ENCODE assay signal across 14 mouse cellular contexts in the genomic region with DNA sequence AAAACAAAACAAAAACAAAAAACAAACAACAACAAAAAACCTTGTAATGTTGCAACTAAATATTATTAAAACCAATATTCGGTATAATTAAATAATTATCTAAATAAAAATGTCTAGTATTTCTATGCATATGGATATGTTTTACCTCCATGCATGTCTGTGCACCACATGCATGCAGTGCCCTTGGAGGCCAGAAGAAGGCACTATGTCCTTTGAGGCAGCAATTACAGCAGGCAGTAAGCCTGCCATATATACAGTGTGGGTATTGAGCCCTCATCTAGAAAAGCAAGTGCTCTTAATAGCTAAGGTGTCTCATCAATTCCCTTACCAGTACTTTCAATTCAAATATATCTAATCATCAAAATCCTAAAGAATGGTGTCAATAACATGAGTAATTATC. TPM values are rescaled to one million over a fixed set of nuclear protein-coding genes. Genes with fewer than 3 reads are reported as not detected.
DNase-seq lines count a peak whose midpoint lies in the region; ATAC-seq and TF ChIP-seq lines count a peak whose summit lies in the region.
"Had no signal": no experiment of that assay in that cellular context is flagged by ENCODE, and none has a peak within 500 bp of the region (broad histone marks: within the 10 kb centered on the region; RNA-seq: fewer than 3 reads in every experiment).

No protein-coding gene starts in this region.

- peak; percentile 31 to 41 (median 33) for TF ChIP-seq CTCF in MEL (IDR thresholded peaks at IDR 0.05 in 2 of 3, conservative IDR thresholded peaks at IDR 0.05 in 1 of 3; ENCODE audit: control insufficient read depth in 1 of 3, insufficient read depth in 1 of 3, low read depth in 2 of 3, low read length in 3 of 3, poor library complexity in 1 of 3, severe bottlenecking in 1 of 3)

- no peaks in the 10 kb centered on the region for H3K36me3 ChIP-seq in liver, embryonic 11.5 days (ENCODE audit: control insufficient read depth, insufficient read depth, low read length)
- H3K36me3 ChIP-seq in MEL (ENCODE audit: control insufficient read depth in 1 of 2, insufficient read depth in 2 of 2, low read length in 2 of 2), result peaks cover 0 to 43% of the 10 kb centered on the region in 2 experiments; a peak in 2 of 4 replicates
- peaks cover 51% of the 10 kb centered on the region for H3K36me3 ChIP-seq in limb, embryonic 10.5 days

- peak; percentile 31 for DNase-seq in CD4-positive, CD25-positive, alpha-beta regulatory T cell, adult 2 months (ENCODE audit: low read depth, low spot score)
- DNase-seq in liver (peak; percentile 19), MEL (ENCODE audit: low read depth, low spot score) (peak; percentile 46)
- DNase-seq in liver, embryonic 11.5 days (ENCODE audit: low spot score), result no peak
- DNase-seq in naive thymus-derived CD4-positive, alpha-beta T cell, adult 2 months (ENCODE audit: low read depth), result peak; percentile 25
- no peak for DNase-seq in limb, embryonic 10.5 days (ENCODE audit: low spot score)
- no peak for DNase-seq in cerebellum, adult 9-10 months
- DNase-seq: cerebellum, postnatal 25 days; heart, postnatal 4 days; kidney, adult 9 months had no signal

- no peak overlapping the region for H3K4me3 ChIP-seq in liver, embryonic 11.5 days (ENCODE audit: low read depth, low read length)
- H3K4me3 ChIP-seq in MEL (ENCODE audit: control insufficient read depth in 1 of 2, insufficient read depth in 1 of 2, low read depth in 2 of 2, low read length in 2 of 2), result no peak overlapping the region
- H3K4me3 ChIP-seq in limb, embryonic 10.5 days, result no peak overlapping the region
- H3K4me3 ChIP-seq: embryonic facial prominence, embryonic 15.5 days; forebrain, embryonic 15.5 days; limb, embryonic 13.5 days had no signal

- no peak for ATAC-seq in CD4-positive, CD25-positive, alpha-beta regulatory T cell, adult 4 months
- ATAC-seq in liver, embryonic 11.5 days (replicated peaks; ENCODE audit: low FRiP score), result no peak
- ATAC-seq: forebrain, embryonic 15.5 days had no signal

- TF ChIP-seq POLR2A in MEL (IDR thresholded peaks at IDR 0.05; ENCODE audit: control insufficient read depth in 1 of 2, insufficient read depth in 1 of 2, low read depth in 1 of 2, low read length in 2 of 2, poor library complexity in 1 of 2), result no peak

- 79% methylated on average over 1 of the region's 1 CpGs for WGBS in liver, embryonic 11.5 days
- 93% methylated on average over 1 of the region's 1 CpGs for WGBS in limb, embryonic 10.5 days

- no peaks in the 10 kb centered on the region for H3K27me3 ChIP-seq in liver, embryonic 11.5 days (replicated peaks; ENCODE audit: control insufficient read depth, insufficient read depth, low read length)
- H3K27me3 ChIP-seq in MEL (ENCODE audit: control insufficient read depth in 1 of 2, insufficient read depth in 2 of 2, low read length in 2 of 2), result no peaks in the 10 kb centered on the region
- no peaks in the 10 kb centered on the region for H3K27me3 ChIP-seq in limb, embryonic 10.5 days (ENCODE audit: low read depth, poor library complexity, severe bottlenecking)
- H3K27me3 ChIP-seq: embryonic facial prominence, embryonic 15.5 days; forebrain, embryonic 15.5 days; limb, embryonic 13.5 days had no signal

- H3K79me2 ChIP-seq in MEL (ENCODE audit: control insufficient read depth, insufficient read depth, low read length, poor library complexity), result 0 out of 2 replicates have a peak, but pooled peaks cover 1% of the 10 kb centered on the region

- no peak overlapping the region for H3K4me2 ChIP-seq in liver, embryonic 11.5 days
- H3K4me2 ChIP-seq: embryonic facial prominence, embryonic 15.5 days; forebrain, embryonic 15.5 days; limb, embryonic 13.5 days had no signal

- no peak for TF ChIP-seq EP300 in MEL (IDR thresholded peaks at IDR 0.05; ENCODE audit: low read depth in 1 of 2, low read length in 2 of 2)

- no peaks in the 10 kb centered on the region for H3K4me1 ChIP-seq in liver, embryonic 11.5 days (replicated peaks; ENCODE audit: control insufficient read depth, insufficient read depth, low read length)
- no peaks in the 10 kb centered on the region for H3K4me1 ChIP-seq in MEL (ENCODE audit: control insufficient read depth in 1 of 2, insufficient read depth in 2 of 2, low read length in 2 of 2)
- H3K4me1 ChIP-seq in limb, embryonic 10.5 days, result no peaks in the 10 kb centered on the region
- H3K4me1 ChIP-seq: embryonic facial prominence, embryonic 15.5 days; forebrain, embryonic 15.5 days; limb, embryonic 13.5 days had no signal

- no peaks in the 10 kb centered on the region for H3K9me3 ChIP-seq in liver, embryonic 11.5 days (ENCODE audit: control insufficient read depth, low read length)
- H3K9me3 ChIP-seq in MEL (replicated peaks; ENCODE audit: insufficient read depth, low read length), result no peaks in the 10 kb centered on the region
- no peaks in the 10 kb centered on the region for H3K9me3 ChIP-seq in limb, embryonic 10.5 days (replicated peaks)
- H3K9me3 ChIP-seq: embryonic facial prominence, embryonic 15.5 days; forebrain, embryonic 15.5 days; limb, embryonic 13.5 days had no signal

- H3K9ac ChIP-seq in liver, embryonic 11.5 days (ENCODE audit: low read depth, low read length), result no peak overlapping the region
- H3K9ac ChIP-seq in MEL (ENCODE audit: control insufficient read depth, low read depth, low read length, poor library complexity, severe bottlenecking), result no peak overlapping the region
- H3K9ac ChIP-seq: embryonic facial prominence, embryonic 15.5 days; forebrain, embryonic 15.5 days; limb, embryonic 13.5 days had no signal

- peak; percentile 15 for TF ChIP-seq RAD21 in MEL (IDR thresholded peaks at IDR 0.05; ENCODE audit: low read depth, low read length)

- H3K27ac ChIP-seq in liver, embryonic 11.5 days (ENCODE audit: low read depth, low read length), result no peak overlapping the region
- H3K27ac ChIP-seq in MEL (ENCODE audit: control insufficient read depth, low read depth, low read length), result no peak overlapping the region
- no peak overlapping the region for H3K27ac ChIP-seq in limb, embryonic 10.5 days
- H3K27ac ChIP-seq: embryonic facial prominence, embryonic 15.5 days; forebrain, embryonic 15.5 days; limb, embryonic 13.5 days had no signal

TF ChIP-seq in MEL, 35 proteins besides CTCF, POLR2A, EP300 and RAD21:
- TF ChIP-seq ZMIZ1 (IDR thresholded peaks at IDR 0.05; ENCODE audit: low read depth, low read length) (no peak), SMC3 (IDR thresholded peaks at IDR 0.05; ENCODE audit: low read depth, low read length) (peak; percentile 42)
TF ChIP-seq in MEL: peak in this region for 1.

RNA-seq across cellular contexts. Expression of gene Pspc1, which starts 37.9 kb away (rescaled TPM):
- polyA plus RNA-seq in CD4-positive, CD25-positive, alpha-beta regulatory T cell, adult 4 months (2017; shearing (Covaris generic)), result 10 to 100 TPM; 11.8 to 17.9 TPM
- 31.0 and 33.8 TPM in 2 replicates for polyA plus RNA-seq in liver, embryonic 11.5 days (2014; fragmentation: Nextera tagmentation; extraction: Ambion mirVana)
- 48.7 and 48.8 TPM in 2 replicates for total RNA-seq in MEL (2012; rRNA removed)
- 10 to 100 TPM; 36.1 to 68.2 TPM for polyA plus RNA-seq in MEL (2012; ENCODE audit: insufficient read depth in 1 of 2, insufficient read length in 2 of 2, low read depth in 1 of 2, low replicate concordance in 2 of 2, missing spikeins in 1 of 2)
- polyA plus RNA-seq in limb, embryonic 10.5 days (2016; fragmentation: Nextera tagmentation; extraction: Ambion mirVana), result 37.0 and 42.6 TPM in 2 replicates

Comparison
In these comparisons a context has a peak if more than half of its experiments do, and no peak if none do; other contexts are left out.
1. DNase-seq: peak in CD4-positive, CD25-positive, alpha-beta regulatory T cell, adult 2 months (single experiment), liver (single experiment), MEL (single experiment) and naive thymus-derived CD4-positive, alpha-beta T cell, adult 2 months (single experiment); none in liver, embryonic 11.5 days (single experiment), limb, embryonic 10.5 days (single experiment) and cerebellum, adult 9-10 months (single experiment).